Mouse (Mus musculus) CH12.LX (cell line): ENCODE data around the gene Ubr4. TPM values are rescaled to one million over a fixed set of nuclear protein-coding genes. Genes with fewer than 3 reads are reported as not detected.
A peak's percentile ranks its signal among the peaks of the same experiment; 100 is the strongest.

Experiments
- DNase-seq: peaks from one replicate; pipeline ENCODE4 v3.0.0-alpha.2; 2013; ENCODE audit errors: extremely low read depth
- H3K27ac ChIP-seq: 2 replicates; pipeline ENCODE4 v1.5.1; 2012; ENCODE audit warnings: low read depth, mild to moderate bottlenecking, control low read depth, moderate library complexity; ENCODE audit not compliant: insufficient read depth
- H3K27me3 ChIP-seq: replicated peaks from 2 replicates; pipeline ENCODE3; 2012; ENCODE audit warnings: inconsistent platforms
- H3K36me3 ChIP-seq, 2 experiments: replicated peaks in 1 of 2; 2 replicates each; pipeline versions ENCODE3 to v1.6.1; 2012; ENCODE audit warnings: inconsistent platforms in 1 of 2, low read length in 1 of 2, mild to moderate bottlenecking in 1 of 2, mixed read lengths in 1 of 2, moderate library complexity in 1 of 2; ENCODE audit not compliant: control insufficient read depth in 1 of 2, insufficient read depth in 1 of 2
- H3K4me1 ChIP-seq, 2 experiments: 2 replicates each; pipeline ENCODE4 v1.6.1; 2012; ENCODE audit warnings: inconsistent platforms in 1 of 2, moderate library complexity in 1 of 2; ENCODE audit not compliant: insufficient read depth in 2 of 2, control insufficient read depth in 1 of 2
- H3K4me2 ChIP-seq: 2 replicates; pipeline ENCODE4 v1.6.1; 2012; ENCODE audit warnings: low read depth, mild to moderate bottlenecking, control low read depth; ENCODE audit not compliant: poor library complexity, insufficient read depth, severe bottlenecking
- H3K4me3 ChIP-seq, 3 experiments: fragments of 150-350 bp in 1 of 3; sonication (generic) in 1 of 3; replicated peaks in 1 of 3; 2 replicates each; pipeline versions ENCODE3 to v1.5.1; 2011 to 2012; ENCODE audit warnings: low read depth in 2 of 3, low read length in 2 of 3, mild to moderate bottlenecking in 2 of 3, moderate library complexity in 2 of 3, control low read depth in 1 of 3, improper control_type of control experiment in 1 of 3, inconsistent platforms in 1 of 3, mixed read lengths in 1 of 3; ENCODE audit not compliant: poor library complexity in 1 of 3
- H3K79me2 ChIP-seq: replicated peaks from 2 replicates; pipeline ENCODE4 v1.6.1; 2012; ENCODE audit warnings: mild to moderate bottlenecking, moderate library complexity; ENCODE audit not compliant: control insufficient read depth, poor library complexity, insufficient read depth, severe bottlenecking; ENCODE audit errors: extremely low read depth
- H3K9ac ChIP-seq: 2 replicates; pipeline ENCODE4 v1.6.1; 2012; ENCODE audit warnings: low read depth, mild to moderate bottlenecking, control low read depth, moderate library complexity; ENCODE audit not compliant: insufficient read depth
- H3K9me3 ChIP-seq: replicated peaks from 2 replicates; pipeline ENCODE3; 2012; ENCODE audit warnings: low read length, inconsistent platforms, mixed read lengths
- CHD1 ChIP-seq: IDR thresholded peaks from 2 replicates; pipeline ENCODE4 v1.6.1; 2012; ENCODE audit warnings: low read depth, low read length, improper control_type of control experiment, inconsistent platforms
- CHD2 ChIP-seq: IDR thresholded peaks from 2 replicates; pipeline ENCODE4 v1.6.1; 2011; ENCODE audit warnings: low read length, improper control_type of control experiment
- CTCF ChIP-seq, 2 experiments: IDR thresholded peaks in 1 of 2; conservative IDR thresholded peaks in 1 of 2; 2 replicates each; pipeline ENCODE4 v1.5.1; 2011 to 2012; ENCODE audit warnings: low read depth in 2 of 2, low read length in 2 of 2, improper control_type of control experiment in 1 of 2, inconsistent platforms in 1 of 2, mild to moderate bottlenecking in 1 of 2, moderate library complexity in 1 of 2
- ELF1 ChIP-seq: IDR thresholded peaks from 2 replicates; pipeline ENCODE4 v1.6.1; 2014; ENCODE audit warnings: low read depth, mild to moderate bottlenecking, inconsistent platforms, low read length, improper control_type of control experiment
- EP300 ChIP-seq: IDR thresholded peaks from 2 replicates; pipeline ENCODE4 v1.6.1; 2011; ENCODE audit warnings: low read length, improper control_type of control experiment
- HCFC1 ChIP-seq: IDR thresholded peaks from 2 replicates; pipeline ENCODE4 v1.6.1; 2012; ENCODE audit warnings: low read depth, mild to moderate bottlenecking, inconsistent platforms, low read length, improper control_type of control experiment
- JUN ChIP-seq: IDR thresholded peaks from 2 replicates; pipeline ENCODE4 v1.6.1; 2011; ENCODE audit warnings: low read depth, mild to moderate bottlenecking, low read length, improper control_type of control experiment, moderate library complexity; ENCODE audit not compliant: insufficient read depth
- MYC ChIP-seq: IDR thresholded peaks from 2 replicates; pipeline ENCODE4 v1.6.1; 2011; ENCODE audit warnings: low read depth, mild to moderate bottlenecking, improper control_type of control experiment, low read length
- NRF1 ChIP-seq: IDR thresholded peaks from 2 replicates; pipeline ENCODE4 v1.6.1; 2014; ENCODE audit warnings: low read depth, mild to moderate bottlenecking, inconsistent platforms, low read length, improper control_type of control experiment, moderate library complexity
- PAX5 ChIP-seq: IDR thresholded peaks from 2 replicates; pipeline ENCODE4 v1.6.1; 2012; ENCODE audit warnings: low read length, inconsistent platforms, mixed read lengths
- POLR2A ChIP-seq: IDR thresholded peaks from 2 replicates; pipeline ENCODE4 v1.6.1; 2011; ENCODE audit warnings: low read depth, mild to moderate bottlenecking, improper control_type of control experiment, low read length
- RAD21 ChIP-seq: IDR thresholded peaks from 2 replicates; pipeline ENCODE4 v1.6.1; 2011; ENCODE audit warnings: low read depth, mild to moderate bottlenecking, low read length, improper control_type of control experiment, moderate library complexity
- SIN3A ChIP-seq: IDR thresholded peaks from 2 replicates; pipeline ENCODE4 v1.6.1; 2012; ENCODE audit warnings: low read length, improper control_type of control experiment, inconsistent platforms
- SMC3 ChIP-seq: IDR thresholded peaks from 2 replicates; pipeline ENCODE4 v1.6.1; 2011; ENCODE audit warnings: low read depth, low read length, improper control_type of control experiment
- TBP ChIP-seq: conservative IDR thresholded peaks from 2 replicates; pipeline ENCODE4 v1.6.1; 2011; ENCODE audit warnings: low read depth, low read length, improper control_type of control experiment
- UBTF ChIP-seq: IDR thresholded peaks from 2 replicates; pipeline ENCODE4 v1.6.1; 2012; ENCODE audit warnings: low read depth, mild to moderate bottlenecking, inconsistent platforms, low read length, improper control_type of control experiment, moderate library complexity
- ZMIZ1 ChIP-seq: IDR thresholded peaks from 2 replicates; pipeline ENCODE4 v1.6.1; 2012; ENCODE audit warnings: low read depth, mild to moderate bottlenecking, inconsistent platforms, low read length, improper control_type of control experiment
- dilution Hi-C: fragments of 300-500 bp; cut with MboI; formaldehyde crosslinking; loops from 2 replicates; pipeline ENCODE4 v1.14.3; 2020; ENCODE audit warnings: low sequenced_read_pairs; ENCODE audit not compliant: extremely low pct_unique_long_range_greater_than_20kb, extremely low pct_ligation_motif_present
- in situ Hi-C: fragments of 300-500 bp; cut with MboI; formaldehyde crosslinking; loops from 3 replicates; pipeline ENCODE4 v1.14.3; 2019; ENCODE audit warnings: low sequenced_read_pairs, low pct_ligation_motif_present, low pct_unique_long_range_greater_than_20kb, mixed read lengths
- polyA plus RNA-seq: library from polyadenylated mRNA; unstranded; fragments of >175 nt; gene quantifications from 2 replicates; pipeline ENCODE4 v1.2.1, GENCODE M21; 2012; ENCODE audit warnings: low read depth; ENCODE audit not compliant: insufficient read length
- total RNA-seq, 2 experiments: library from RNA; depleted of rRNA; stranded (reverse); fragments of 300-350 nt in 1 of 2; fragments of >200 nt in 1 of 2; gene quantifications; 2 replicates each; pipeline ENCODE4 v1.2.3; 2012 to 2014

Ubr4 gene
- total and polyA plus RNA-seq, 3 experiments, result 43.0 to 102 (median 90.8) TPM

- in situ Hi-C loops, result no loop called here
- Histone ChIP-seq H3K79me2 (no peaks in the 10 kb centered on the region), H3K4me2 (no peak overlapping the region), H3K36me3 (no peaks in the 10 kb centered on the region), H3K4me3 (no peak overlapping the region)
- TF ChIP-seq ELF1, result no peak
- TF ChIP-seq, all 38 proteins: peak for 0
- Histone ChIP-seq H3K9me3 (no peaks in the 10 kb centered on the region), H3K9ac (no peak overlapping the region), H3K4me1 (peaks cover 0 to 16% of the 10 kb centered on the region in 2 experiments; a peak in 2 of 4 replicates), H3K27me3 (peaks cover 3% of the 10 kb centered on the region), H3K27ac (no peak overlapping the region)
- no peak for DNase-seq
- dilution Hi-C loops, result no loop called here
Observed at GRCm38 (mm10) chr4:139334631-139335295, 17.6 kb upstream of the Ubr4 start.

- Histone ChIP-seq H3K79me2 (no peaks in the 10 kb centered on the region), H3K27me3 (peaks cover 3% of the 10 kb centered on the region), H3K36me3 (no peaks in the 10 kb centered on the region), H3K4me2 (no peak overlapping the region), H3K27ac (no peak overlapping the region), H3K9me3 (no peaks in the 10 kb centered on the region), H3K4me3 (no peak overlapping the region), H3K4me1 (peaks cover 0 to 12% of the 10 kb centered on the region in 2 experiments; a peak in 2 of 4 replicates), H3K9ac (no peak overlapping the region)
- in situ Hi-C loops, result no loop called here
- TF ChIP-seq PAX5 (no peak), TBP (no peak), NRF1 (no peak), SMC3 (no peak), MYC (no peak), CHD1 (no peak), ZMIZ1 (no peak), EP300 (no peak), CHD2 (no peak), UBTF (no peak)
- dilution Hi-C loops, result no loop called here
- no peak for DNase-seq
Observed at GRCm38 (mm10) chr4:139335507-139335906, 16.9 kb upstream of the Ubr4 start.

DNA sequence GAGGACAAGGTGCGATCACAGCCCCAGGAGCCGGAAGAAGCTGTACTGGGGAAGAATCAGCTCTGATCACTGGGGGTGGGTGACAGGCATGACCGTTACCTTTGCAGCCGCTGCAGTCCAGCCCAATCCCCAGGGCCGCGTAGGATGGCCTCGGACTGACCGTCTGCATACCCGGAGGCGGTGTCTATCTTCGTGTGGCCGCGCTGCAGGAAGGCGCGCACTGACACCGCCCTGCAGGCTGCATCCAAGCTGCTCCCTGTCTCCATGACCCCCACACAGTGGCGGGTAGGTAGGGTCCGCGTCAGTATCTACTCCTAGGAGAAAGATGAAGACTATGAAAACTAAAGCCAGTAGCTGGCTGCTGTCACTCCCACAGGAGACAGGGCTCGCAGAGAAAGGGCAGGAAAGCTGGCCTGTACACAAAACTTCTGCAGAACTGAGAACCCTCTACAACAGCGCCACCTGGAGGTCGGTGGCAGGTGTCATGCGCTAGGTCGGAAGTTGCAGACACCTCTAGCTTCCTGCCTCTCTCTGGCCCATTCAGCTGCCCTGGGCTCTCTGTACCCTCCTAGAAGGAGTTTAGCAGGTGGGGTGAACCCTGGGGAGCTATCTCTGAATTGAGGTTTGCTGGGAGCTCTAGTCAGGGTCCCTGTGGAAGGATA, 15.5 kb upstream of the Ubr4 start:
- TF ChIP-seq SIN3A, result no peak
- no peak for TF ChIP-seq POLR2A
- TF ChIP-seq RAD21, result peak; percentile 69
- 0 out of 2 replicates have a peak, but pooled peaks have one; percentile 15 for TF ChIP-seq HCFC1
- TF ChIP-seq NRF1, result peak; percentile 48; the same call in 1 of the 2 replicates
- peak; percentile 73 to 80 for TF ChIP-seq CTCF (conservative IDR thresholded peaks at IDR 0.05 in 1 of 2, IDR thresholded peaks at IDR 0.05 in 1 of 2; ENCODE audit: low read depth in 2 of 2, low read length in 2 of 2)
- 0 out of 2 replicates have a peak, but pooled peaks have one; percentile 54 for TF ChIP-seq MYC
- no peak for TF ChIP-seq JUN
- TF ChIP-seq ELF1, result peak; percentile 67
- peak; percentile 75 for TF ChIP-seq SMC3
- H3K4me2 ChIP-seq, result no peak overlapping the region
- peaks cover 0 to 4% of the 10 kb centered on the region in 2 experiments; a peak in 2 of 4 replicates for H3K4me1 ChIP-seq
- peaks cover 0 to under 1% of the 10 kb centered on the region in 2 experiments for H3K36me3 ChIP-seq
- peaks cover 3% of the 10 kb centered on the region for H3K27me3 ChIP-seq
- no peak overlapping the region for H3K4me3 ChIP-seq
- H3K9me3 ChIP-seq, result no peaks in the 10 kb centered on the region
- dilution Hi-C loops (no loop called here), in situ Hi-C loops (no loop called here)
- no peak overlapping the region for H3K27ac ChIP-seq
- no peaks in the 10 kb centered on the region for H3K79me2 ChIP-seq
- peak; percentile 82 for DNase-seq
- H3K9ac ChIP-seq, result no peak overlapping the region
